Mouse (Mus musculus) forebrain, embryonic 16.5 days (tissue): Measurements from ENCODE around the gene Pip4k2a. TPM values are rescaled to one million over a fixed set of nuclear protein-coding genes. Genes with fewer than 3 reads are reported as not detected.

Experiments
- ATAC-seq: fragments of 200-750 bp; cut with Nextera tagmentation; 2 replicates; pipeline ENCODE4 v1.8.0; 2017; ENCODE audit warnings: mild to moderate bottlenecking, moderate library complexity
- H3K27ac ChIP-seq: fragments of 300-500 bp; sonication (generic); 2 replicates; pipeline ENCODE4 v1.5.1; 2014; ENCODE audit warnings: low read length, control low read depth
- H3K27me3 ChIP-seq: fragments of 300-500 bp; sonication (generic); replicated peaks from 2 replicates; pipeline ENCODE4 v1.6.1; 2014; ENCODE audit warnings: low read length; ENCODE audit not compliant: control insufficient read depth, insufficient read depth
- H3K36me3 ChIP-seq: fragments of 300-500 bp; sonication (generic); 2 replicates; pipeline ENCODE4 v1.6.1; 2014; ENCODE audit not compliant: control insufficient read depth, insufficient read depth
- H3K4me1 ChIP-seq: fragments of 300-500 bp; sonication (generic); replicated peaks from 2 replicates; pipeline ENCODE4 v1.6.1; 2014; ENCODE audit warnings: low read length; ENCODE audit not compliant: control insufficient read depth, insufficient read depth
- H3K4me2 ChIP-seq: fragments of 300-500 bp; sonication (generic); 2 replicates; pipeline ENCODE4 v1.6.1; 2014; ENCODE audit warnings: mild to moderate bottlenecking, low read length, control low read depth
- H3K4me3 ChIP-seq: fragments of 300-500 bp; sonication (generic); replicated peaks from 2 replicates; pipeline ENCODE4 v1.5.1; 2014; ENCODE audit warnings: mild to moderate bottlenecking, low read length, control low read depth
- H3K9ac ChIP-seq: fragments of 300-500 bp; sonication (generic); replicated peaks from 2 replicates; pipeline ENCODE4 v1.6.1; 2014; ENCODE audit warnings: low read depth, low read length, control low read depth
- H3K9me3 ChIP-seq: fragments of 300-500 bp; sonication (generic); 2 replicates; pipeline ENCODE4 v1.6.1; 2016; ENCODE audit warnings: low read length; ENCODE audit not compliant: control insufficient read depth
- WGBS: fragments of 180-500 bp; shearing (Covaris S2); extraction: QIAGEN DNeasy Blood & Tissue Kit; methylation state at CpG from one replicate; pipeline ENCODE4 v1.1.7; 2014; 5-methylcytosine and 5-hydroxymethylcytosine counted together
- polyA plus RNA-seq: library from polyadenylated mRNA; unstranded; fragments of >200 nt; fragmentation: Nextera tagmentation; extraction: Ambion mirVana; gene quantifications from 2 replicates; pipeline ENCODE4 v1.2.1, GENCODE M21; 2015

The Pip4k2a gene
- polyA plus RNA-seq, 1 experiment from 2014 or later, result 10.9 TPM

- H3K27ac ChIP-seq, result no peak overlapping the region
- H3K9ac ChIP-seq, result no peak overlapping the region
- H3K4me2 ChIP-seq, result no peak overlapping the region
- no peaks in the 10 kb centered on the region for H3K36me3 ChIP-seq
- H3K27me3 ChIP-seq, result no peaks in the 10 kb centered on the region
- no peak overlapping the region for H3K4me3 ChIP-seq
- H3K9me3 ChIP-seq, result no peaks in the 10 kb centered on the region
- peaks cover 3% of the 10 kb centered on the region; the same call in 1 of the 2 replicates for H3K4me1 ChIP-seq
- WGBS, result 47% methylated on average over 17 of the region's 17 CpGs
- ATAC-seq, result no peak
Observed at GRCm38 (mm10) chr2:18923806-18924595, 73.9 kb downstream of the Pip4k2a start.

GRCm38 (mm10) chr2:18923098-18923649 is 74.8 kb downstream of the Pip4k2a start:
- Histone ChIP-seq H3K4me1 (peaks cover 3% of the 10 kb centered on the region; the same call in 1 of the 2 replicates), H3K27me3 (no peaks in the 10 kb centered on the region), H3K4me3 (no peak overlapping the region), H3K36me3 (no peaks in the 10 kb centered on the region), H3K27ac (no peak overlapping the region), H3K9me3 (no peaks in the 10 kb centered on the region), H3K9ac (no peak overlapping the region), H3K4me2 (no peak overlapping the region)
- WGBS, result 88% methylated on average over 9 of the region's 9 CpGs
- ATAC-seq, result no peak

DNA sequence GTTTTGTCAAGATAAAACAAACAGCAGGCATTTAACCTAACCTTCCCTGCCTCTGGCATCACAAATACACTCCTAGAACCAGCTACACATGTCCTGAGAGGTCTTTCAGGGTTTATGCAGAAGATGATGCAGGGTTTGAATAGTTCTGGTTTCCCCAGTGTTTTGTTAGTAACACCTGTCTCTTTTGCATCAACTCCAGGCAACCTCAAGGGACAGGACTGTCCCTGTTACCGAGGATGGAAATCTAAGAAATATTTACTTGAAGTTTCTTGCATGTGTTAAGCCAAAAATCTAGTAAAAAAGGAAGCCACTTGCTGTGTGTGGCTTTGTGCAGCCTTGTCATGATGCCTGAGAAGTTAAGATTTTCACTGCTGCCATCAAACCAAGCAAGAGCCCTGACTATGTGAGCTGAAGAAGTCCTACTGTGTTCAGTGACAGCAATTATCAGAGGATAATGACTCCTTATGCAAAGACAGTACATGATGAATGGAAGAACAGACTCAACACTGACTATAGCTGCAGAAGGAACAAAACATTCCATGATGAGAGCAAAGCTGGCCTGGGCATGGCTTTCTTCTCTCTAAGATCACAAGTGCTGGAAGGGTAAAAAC is 76.3 kb downstream of the Pip4k2a start:
- 64% methylated on average over 1 of the region's 1 CpGs for WGBS
- H3K27ac ChIP-seq, result no peak overlapping the region

GRCm38 (mm10) chr2:18920461-18920877 is 77.5 kb downstream of the Pip4k2a start:
- Histone ChIP-seq H3K9ac (no peak overlapping the region), H3K4me1 (peaks cover 4% of the 10 kb centered on the region; the same call in 1 of the 2 replicates), H3K4me2 (no peak overlapping the region), H3K4me3 (no peak overlapping the region), H3K9me3 (no peaks in the 10 kb centered on the region), H3K36me3 (no peaks in the 10 kb centered on the region), H3K27ac (no peak overlapping the region), H3K27me3 (no peaks in the 10 kb centered on the region)
- no peak for ATAC-seq
- WGBS, result 26% methylated on average over 2 of the region's 2 CpGs

More for the DNA sequence above, 76.3 kb downstream of the Pip4k2a start:
- peaks cover 3% of the 10 kb centered on the region; the same call in 1 of the 2 replicates for H3K4me1 ChIP-seq
- H3K27me3 ChIP-seq, result no peaks in the 10 kb centered on the region
- H3K9ac ChIP-seq, result no peak overlapping the region
- H3K4me3 ChIP-seq, result no peak overlapping the region
- no peak for ATAC-seq
- H3K4me2 ChIP-seq, result no peak overlapping the region
- H3K36me3 ChIP-seq, result no peaks in the 10 kb centered on the region
- H3K9me3 ChIP-seq, result no peaks in the 10 kb centered on the region

DNA sequence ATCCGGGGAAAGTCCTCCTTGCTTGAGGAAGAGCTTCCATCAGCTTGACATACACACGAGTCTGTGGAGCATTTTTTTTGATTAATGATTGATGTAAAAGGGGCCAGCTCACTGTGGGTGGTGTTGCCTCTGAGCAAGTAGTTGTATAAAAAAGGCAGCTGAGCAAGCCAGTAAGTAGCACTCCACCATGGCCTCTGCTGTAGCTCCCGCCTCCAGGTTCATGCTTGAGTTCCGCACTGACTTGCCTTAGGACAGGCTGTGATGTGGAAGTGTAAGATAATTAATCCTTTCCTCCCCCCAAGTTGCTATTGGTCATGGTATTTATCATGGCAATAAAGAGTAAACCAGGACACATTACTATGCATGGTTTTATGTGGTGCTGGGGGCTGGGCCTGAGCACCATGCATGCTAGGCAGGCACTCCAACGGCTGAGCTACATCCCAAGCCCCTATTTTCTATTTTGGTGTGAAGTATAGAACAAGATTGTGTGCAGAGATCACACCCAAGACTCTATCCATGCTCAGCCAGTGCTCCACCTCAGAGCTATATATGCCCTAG is 78.0 kb downstream of the Pip4k2a start:
- Histone ChIP-seq H3K4me3 (no peak overlapping the region), H3K4me1 (0 out of 2 replicates have a peak, but pooled peaks cover 5% of the 10 kb centered on the region), H3K27ac (no peak overlapping the region), H3K4me2 (no peak overlapping the region), H3K9ac (no peak overlapping the region), H3K36me3 (no peaks in the 10 kb centered on the region), H3K9me3 (no peaks in the 10 kb centered on the region), H3K27me3 (no peaks in the 10 kb centered on the region)
- ATAC-seq, result no peak
- 74% methylated on average over 5 of the region's 5 CpGs for WGBS

DNA sequence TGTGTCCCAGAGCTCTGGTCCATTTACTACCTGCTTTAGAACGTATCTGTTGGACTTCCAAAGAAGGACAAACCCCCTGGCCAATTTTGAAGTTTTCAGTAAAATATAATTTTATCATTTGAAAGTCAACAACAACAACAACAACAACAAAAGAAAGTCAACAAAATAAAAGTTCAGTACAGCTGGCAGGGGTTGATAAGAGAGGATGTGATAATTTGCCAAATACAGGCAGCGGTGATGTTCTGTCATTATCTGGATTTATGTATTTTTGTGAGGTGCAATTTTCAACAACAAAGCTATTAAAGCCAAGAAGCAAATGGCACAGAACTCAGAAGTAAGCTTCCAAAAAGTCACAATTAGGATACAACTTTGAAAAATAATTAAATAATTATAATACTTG is 80.1 kb downstream of the Pip4k2a start:
- H3K27ac ChIP-seq, result no peak overlapping the region
- no peak overlapping the region for H3K4me2 ChIP-seq
- ATAC-seq, result no peak
- H3K36me3 ChIP-seq, result no peaks in the 10 kb centered on the region
- 0 out of 2 replicates have a peak, but pooled peaks cover 5% of the 10 kb centered on the region for H3K4me1 ChIP-seq
- 88% methylated on average over 2 of the region's 2 CpGs for WGBS
- H3K27me3 ChIP-seq, result no peaks in the 10 kb centered on the region
- no peak overlapping the region for H3K9ac ChIP-seq
- H3K4me3 ChIP-seq, result no peak overlapping the region
- no peaks in the 10 kb centered on the region for H3K9me3 ChIP-seq

- Histone ChIP-seq H3K4me1 (0 out of 2 replicates have a peak, but pooled peaks cover 5% of the 10 kb centered on the region), H3K27me3 (no peaks in the 10 kb centered on the region), H3K4me2 (no peak overlapping the region), H3K36me3 (no peaks in the 10 kb centered on the region), H3K4me3 (no peak overlapping the region), H3K27ac (no peak overlapping the region), H3K9ac (no peak overlapping the region), H3K9me3 (no peaks in the 10 kb centered on the region)
- no peak for ATAC-seq
- WGBS, result 100% methylated on average over 1 of the region's 1 CpGs
Observed at GRCm38 (mm10) chr2:18917380-18917750, 80.6 kb downstream of the Pip4k2a start.

DNA sequence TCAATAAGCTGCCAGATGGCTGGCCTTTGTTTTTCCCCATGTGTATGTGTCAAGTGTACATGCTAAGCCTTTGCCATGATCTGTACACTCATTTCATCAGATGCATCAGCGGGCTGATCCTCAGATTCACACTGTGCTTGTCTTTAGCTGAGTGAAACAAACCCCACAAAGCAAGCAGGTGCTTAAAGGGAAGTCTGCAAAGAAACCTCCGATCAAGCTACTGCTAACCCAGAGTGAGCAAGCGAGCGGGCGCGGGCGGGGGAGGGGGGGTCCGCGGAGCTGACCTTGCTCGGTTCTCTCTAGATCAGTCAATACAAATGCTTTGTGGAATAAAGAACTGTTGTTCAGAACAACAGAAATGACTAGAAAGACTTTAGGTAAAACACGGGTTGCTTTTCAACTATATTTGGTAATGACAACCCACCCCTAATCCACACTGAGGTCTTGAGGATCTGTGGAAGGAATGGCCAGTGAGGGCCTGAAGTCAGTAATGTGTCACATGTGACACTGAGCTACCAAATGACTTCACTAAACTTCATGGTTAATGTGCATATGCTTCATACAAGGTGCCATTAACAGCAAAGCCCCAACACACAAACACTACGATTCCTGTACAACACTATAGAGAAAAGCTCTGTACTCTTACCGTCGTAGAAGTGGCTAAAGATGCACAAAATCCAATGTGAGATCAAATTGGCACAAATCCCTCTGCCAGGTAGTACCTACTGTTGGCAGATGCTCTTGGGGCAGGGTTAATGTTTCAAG is 81.1 kb downstream of the Pip4k2a start:
- no peak overlapping the region for H3K27ac ChIP-seq
- 0 out of 2 replicates have a peak, but pooled peaks cover 5% of the 10 kb centered on the region for H3K4me1 ChIP-seq
- 58% methylated on average over 14 of the region's 14 CpGs for WGBS
- ATAC-seq, result no peak
- no peak overlapping the region for H3K4me2 ChIP-seq
- no peak overlapping the region for H3K4me3 ChIP-seq
- H3K9ac ChIP-seq, result no peak overlapping the region
- no peaks in the 10 kb centered on the region for H3K27me3 ChIP-seq
- H3K9me3 ChIP-seq, result no peaks in the 10 kb centered on the region
- no peaks in the 10 kb centered on the region for H3K36me3 ChIP-seq
